Mouse (Mus musculus): ENCODE measurements around the gene Osgepl1. TPM values are rescaled to one million over a fixed set of nuclear protein-coding genes. Genes with fewer than 3 reads are reported as not detected.
"Not testable (repeated sequence)": the region's sequence is repeated elsewhere in the genome, so short reads cannot be mapped to it uniquely, and the experiment has no call there.

Gene Osgepl1
- polyA plus RNA-seq, 1 experiment from 2014 or later: 23.8 TPM

DNA sequence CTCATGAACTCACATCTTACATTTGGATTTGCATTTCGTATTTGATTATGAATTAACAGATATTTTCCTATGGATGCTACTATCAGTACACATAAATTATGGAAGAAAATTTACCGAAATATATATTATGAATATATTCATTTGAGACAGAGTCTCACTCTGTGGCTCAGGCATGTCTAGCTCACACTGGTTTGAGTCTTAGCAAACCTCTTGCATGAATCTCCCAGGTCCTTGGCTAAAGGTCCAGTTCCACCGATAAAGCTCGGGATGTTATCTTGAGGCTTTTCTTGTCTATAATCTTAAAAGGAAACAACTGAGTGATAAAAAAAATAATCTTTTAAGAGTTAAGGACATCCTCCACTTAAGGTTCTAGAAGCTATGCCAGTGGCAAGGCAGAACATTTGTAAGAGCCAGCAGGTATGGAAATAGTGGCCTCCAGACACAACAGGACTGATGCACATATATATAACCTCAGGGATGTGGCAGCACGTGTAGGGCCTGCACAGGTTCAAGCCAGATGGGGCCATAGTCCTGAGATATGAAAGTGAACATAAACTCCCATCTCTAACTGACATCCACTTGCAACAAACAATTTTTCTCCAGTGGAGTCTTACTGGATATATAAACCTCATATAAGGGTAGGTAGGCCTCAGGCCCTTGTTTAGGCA lies 11.5 kb downstream of the Osgepl1 start:
- H3K4me2 ChIP-seq: no peak overlapping the region
- H3K9me3 ChIP-seq: no peaks in the 10 kb centered on the region
- no peak overlapping the region for H3K4me3 ChIP-seq
- no peak for ATAC-seq (ENCODE audit: borderline replicate concordance, extremely low read depth, low FRiP score, low TSS enrichment)
- no peak overlapping the region for H3K27ac ChIP-seq
- H3K9ac ChIP-seq: no peak overlapping the region
- H3K4me1 ChIP-seq: no peaks in the 10 kb centered on the region
- 89% methylated on average over 5 of the region's 5 CpGs for WGBS
- H3K27me3 ChIP-seq: no peaks in the 10 kb centered on the region
- no peaks in the 10 kb centered on the region for H3K36me3 ChIP-seq

DNA sequence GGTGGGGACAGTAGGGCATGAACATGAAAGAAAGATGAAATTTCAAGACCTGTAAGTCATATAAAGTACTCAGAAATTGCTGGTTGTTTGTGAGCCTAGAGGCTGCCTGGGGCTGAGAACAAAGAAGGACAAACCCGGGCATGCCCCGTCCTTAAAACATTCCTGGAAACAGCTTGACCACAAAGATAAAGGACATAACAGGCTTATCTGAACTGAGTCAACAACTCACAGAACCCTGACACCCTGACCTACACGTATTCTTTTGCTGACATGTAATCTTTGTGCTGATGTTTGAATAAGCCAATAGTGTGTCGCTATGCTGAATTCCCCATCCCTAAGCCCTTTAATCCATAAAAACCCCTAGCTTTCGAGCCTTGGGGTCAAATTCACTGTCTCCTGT lies 20.1 kb downstream of the Osgepl1 start:
- H3K36me3 ChIP-seq; H3K27me3 ChIP-seq; ATAC-seq (ENCODE audit: borderline replicate concordance, extremely low read depth, low FRiP score, low TSS enrichment); H3K4me1 ChIP-seq; H3K4me2 ChIP-seq; H3K27ac ChIP-seq; H3K9me3 ChIP-seq; H3K9ac ChIP-seq; H3K4me3 ChIP-seq: not testable (repeated sequence)
- 57% methylated on average over 5 of the region's 5 CpGs for WGBS

DNA sequence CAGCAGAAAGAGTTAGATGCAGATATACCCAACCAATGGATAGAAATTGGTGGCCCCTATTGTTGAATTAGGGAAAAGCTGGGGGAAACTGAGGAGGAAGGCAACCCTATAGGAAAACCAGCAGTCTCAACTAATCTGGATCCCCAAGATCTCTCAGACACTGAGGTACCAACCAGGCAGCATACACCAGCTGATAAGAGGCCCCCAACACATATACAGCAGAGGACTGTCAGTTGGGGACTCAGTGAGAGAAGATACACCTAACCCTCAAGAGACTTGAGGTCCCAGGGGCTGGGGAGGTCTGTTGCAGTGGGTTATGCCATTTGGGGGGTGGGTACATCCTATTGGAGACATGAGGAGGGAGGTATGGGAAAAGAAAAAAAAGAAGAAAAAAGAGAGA lies 22.0 kb downstream of the Osgepl1 start:
- Histone ChIP-seq H3K9me3 (no peaks in the 10 kb centered on the region), H3K36me3 (no peaks in the 10 kb centered on the region), H3K27ac (no peak overlapping the region), H3K4me1 (no peaks in the 10 kb centered on the region), H3K4me3 (no peak overlapping the region), H3K27me3 (no peaks in the 10 kb centered on the region), H3K9ac (no peak overlapping the region), H3K4me2 (no peak overlapping the region)
- no peak for ATAC-seq (ENCODE audit: borderline replicate concordance, extremely low read depth, low FRiP score, low TSS enrichment)

DNA sequence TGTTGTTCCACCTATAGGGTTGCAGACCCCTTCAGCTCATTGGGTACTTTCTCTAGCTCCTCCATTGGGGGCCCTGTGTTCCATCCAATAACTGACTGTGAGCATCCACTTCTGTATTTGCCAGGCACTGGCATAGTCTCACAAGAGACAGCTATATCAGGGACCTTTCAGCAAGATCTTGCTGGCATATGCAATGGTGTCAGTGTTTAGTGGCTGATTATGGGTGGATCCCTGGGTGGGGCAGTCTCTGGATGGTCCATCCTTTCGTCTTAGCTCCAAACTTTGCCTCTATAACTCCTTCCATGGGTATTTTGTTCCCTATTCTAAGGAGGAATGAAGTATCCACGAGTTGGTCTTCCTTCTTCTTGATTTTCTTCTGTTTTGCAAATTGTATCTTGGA lies 24.0 kb downstream of the Osgepl1 start:
- not testable (repeated sequence) for H3K4me1 ChIP-seq; H3K27ac ChIP-seq; H3K9me3 ChIP-seq; ATAC-seq (ENCODE audit: borderline replicate concordance, extremely low read depth, low FRiP score, low TSS enrichment); H3K9ac ChIP-seq; H3K4me3 ChIP-seq; H3K4me2 ChIP-seq; H3K27me3 ChIP-seq
- H3K36me3 ChIP-seq: peaks cover 14% of the 10 kb centered on the region
- 52% methylated on average over 2 of the region's 2 CpGs for WGBS

DNA sequence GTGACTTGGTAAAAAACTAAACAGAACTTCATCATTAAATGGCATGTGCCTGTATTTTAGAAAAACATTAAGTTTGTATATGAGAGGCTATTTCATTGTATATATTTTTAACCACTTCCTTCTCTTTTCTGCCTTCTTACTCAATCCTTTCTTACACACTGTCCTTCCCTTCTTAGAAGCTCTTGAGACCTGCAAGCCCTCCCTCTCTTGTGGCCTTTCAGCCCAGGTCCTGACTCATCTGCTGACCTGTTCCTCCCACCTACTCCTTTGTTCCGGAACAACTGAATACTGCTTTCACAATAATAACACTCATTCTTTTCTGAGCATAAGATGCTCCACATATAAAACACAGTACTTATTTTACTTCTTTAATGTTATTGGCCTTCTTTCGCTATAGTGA lies 27.6 kb downstream of the Osgepl1 start:
- peaks cover 42% of the 10 kb centered on the region for H3K36me3 ChIP-seq
- no peak for ATAC-seq (ENCODE audit: borderline replicate concordance, extremely low read depth, low FRiP score, low TSS enrichment)
- H3K9ac ChIP-seq: no peak overlapping the region
- no peaks in the 10 kb centered on the region for H3K4me1 ChIP-seq
- no peak overlapping the region for H3K27ac ChIP-seq
- WGBS: 92% methylated on average over 2 of the region's 2 CpGs
- no peaks in the 10 kb centered on the region for H3K9me3 ChIP-seq
- H3K27me3 ChIP-seq: no peaks in the 10 kb centered on the region
- H3K4me2 ChIP-seq: no peak overlapping the region
- H3K4me3 ChIP-seq: no peak overlapping the region

DNA sequence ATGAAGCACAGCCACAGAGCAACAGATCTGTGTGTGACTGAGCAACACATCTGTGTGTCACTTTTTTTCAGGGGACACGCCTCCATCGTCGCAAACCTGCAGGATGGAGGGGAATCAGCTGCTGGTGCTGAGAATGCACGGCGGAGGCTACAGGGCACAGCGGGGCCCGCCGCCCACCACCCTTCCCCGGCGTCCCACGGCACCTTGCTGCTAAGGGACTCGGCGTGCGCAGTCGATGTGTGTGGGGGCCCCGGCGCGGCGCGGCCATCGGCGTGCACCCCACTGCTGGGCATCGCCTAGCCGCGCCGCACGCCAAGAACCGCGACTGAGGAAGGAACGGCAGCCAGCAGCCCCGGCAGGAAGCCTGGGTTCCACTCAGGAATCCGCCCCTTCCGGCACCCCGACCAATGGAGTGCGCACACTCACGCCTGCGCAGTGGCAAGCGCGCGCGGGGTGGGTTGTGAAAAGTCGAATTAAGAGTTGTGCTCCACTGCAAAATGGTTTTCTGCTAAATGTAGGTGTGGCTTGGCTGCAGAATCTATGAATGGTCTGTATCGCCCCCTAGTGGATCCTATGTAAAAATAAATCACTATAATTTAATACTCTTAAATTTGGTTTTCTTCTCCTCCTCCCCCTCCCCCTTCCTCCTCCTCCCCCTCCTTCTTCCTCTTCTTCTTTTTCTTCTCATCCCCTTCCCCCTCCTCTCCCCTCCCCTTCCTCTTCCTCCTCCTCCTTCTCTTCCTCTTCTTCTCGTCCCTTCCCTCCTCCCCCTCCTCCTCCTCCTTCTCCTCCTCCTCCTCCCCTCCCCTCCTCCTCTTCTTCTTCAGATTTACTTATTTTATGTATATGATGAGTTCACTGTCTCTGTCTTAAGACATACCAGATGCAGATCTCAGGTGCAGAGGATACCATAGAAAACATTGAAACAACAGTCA lies 39.2 kb downstream of the Osgepl1 start, which contains the start of the genes Asdurf, Gm28551 and Asnsd1:
Gene Asdurf (minus strand): TSS at position 293 of the 935 bp plus-strand sequence.
Gene Gm28551 (minus strand): TSS at position 341 of the 935 bp plus-strand sequence.
Gene Asnsd1 (minus strand): TSS at position 426 of the 935 bp plus-strand sequence.
- peak within 1 kb of the TSS; percentile 97 for H3K4me3 ChIP-seq
- peak within 1 kb of the TSS; percentile 51 for H3K4me2 ChIP-seq
- no peaks in the 10 kb centered on the region for H3K9me3 ChIP-seq
- WGBS: under 1% methylated on average over 43 of the region's 44 CpGs
- peak; percentile 100 for ATAC-seq (ENCODE audit: borderline replicate concordance, extremely low read depth, low FRiP score, low TSS enrichment)
- peak within 1 kb of the TSS; percentile 84 for H3K27ac ChIP-seq
- peaks cover 8% of the 10 kb centered on the region for H3K36me3 ChIP-seq
- peaks cover 5% of the 10 kb centered on the region for H3K4me1 ChIP-seq
- no peaks in the 10 kb centered on the region for H3K27me3 ChIP-seq
- H3K9ac ChIP-seq: peak within 1 kb of the TSS; percentile 98

DNA sequence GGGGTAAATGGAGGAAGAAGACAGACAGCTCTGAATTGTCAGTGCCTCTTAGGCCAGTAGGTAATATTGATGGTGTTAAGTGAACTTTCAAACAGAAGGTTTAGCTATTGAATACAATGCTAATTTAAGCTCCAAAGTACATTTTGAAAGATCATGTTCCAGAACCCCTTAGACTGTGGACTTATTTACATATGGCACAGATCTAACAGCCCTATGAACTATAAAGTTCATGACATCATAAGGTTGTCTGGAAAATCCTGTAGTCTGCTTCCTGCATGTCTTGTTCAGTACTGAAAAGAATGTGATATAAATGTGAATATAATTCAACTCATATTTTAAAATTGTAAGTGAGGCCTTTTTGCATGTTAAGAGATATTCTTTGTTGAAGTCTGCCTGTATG lies 45.6 kb downstream of the Osgepl1 start:
- no peak for ATAC-seq (ENCODE audit: borderline replicate concordance, extremely low read depth, low FRiP score, low TSS enrichment)
- Histone ChIP-seq H3K4me1 (no peaks in the 10 kb centered on the region), H3K9me3 (no peaks in the 10 kb centered on the region), H3K27ac (no peak overlapping the region), H3K36me3 (no peaks in the 10 kb centered on the region), H3K27me3 (no peaks in the 10 kb centered on the region), H3K9ac (no peak overlapping the region), H3K4me2 (no peak overlapping the region), H3K4me3 (no peak overlapping the region)

Other genes with a start within 250 kb of the Osgepl1 start
- gene 1700019A02Rik, start 126.0 kb upstream of the Osgepl1 start, polyA plus RNA-seq (2015; fragmentation: Nextera tagmentation; extraction: Ambion mirVana): not detected in 2 replicates
- gene Pms1, start 16.6 kb upstream of the Osgepl1 start, polyA plus RNA-seq (2015; fragmentation: Nextera tagmentation; extraction: Ambion mirVana): 15.1 and 16.5 TPM in 2 replicates
- gene Ormdl1, start 16.5 kb upstream of the Osgepl1 start, polyA plus RNA-seq (2015; fragmentation: Nextera tagmentation; extraction: Ambion mirVana): 39.7 and 42.0 TPM in 2 replicates
- gene Gm28778, start 16.5 kb upstream of the Osgepl1 start, polyA plus RNA-seq (2015; fragmentation: Nextera tagmentation; extraction: Ambion mirVana): not detected in 2 replicates
- gene Asdurf, start 39.0 kb downstream of the Osgepl1 start, polyA plus RNA-seq (2015; fragmentation: Nextera tagmentation; extraction: Ambion mirVana): not detected in 2 replicates
- gene Gm28551, start 39.0 kb downstream of the Osgepl1 start, polyA plus RNA-seq (2015; fragmentation: Nextera tagmentation; extraction: Ambion mirVana): 0.24 and 0.75 TPM in 2 replicates
- 65.0 and 66.7 TPM in 2 replicates for gene Asnsd1, start 39.1 kb downstream of the Osgepl1 start, polyA plus RNA-seq (2015; fragmentation: Nextera tagmentation; extraction: Ambion mirVana)